Mouse (Mus musculus) heart, postnatal 4 days (tissue): Measurements from ENCODE around the gene Smc4. TPM values are rescaled to one million over a fixed set of nuclear protein-coding genes. Genes with fewer than 3 reads are reported as not detected.
"Not testable (repeated sequence)": the region's sequence is repeated elsewhere in the genome, so short reads cannot be mapped to it uniquely, and the experiment has no call there.

Source experiments
- DNase-seq: peaks from one replicate; pipeline ENCODE4 v3.0.0; 2021
- microRNA-seq, 2 experiments: library from miRNA; unstranded; fragments of <30 nt; microRNA quantifications; one replicate each; pipeline ENCODE4 v1.2.0; 2021 to 2022
- total RNA-seq, 2 experiments: library from RNA; stranded (reverse); gene quantifications; 2 replicates each; pipeline ENCODE4 v1.2.3; 2021

Smc4 gene
- total RNA-seq, 2 experiments from 2014 or later = 93.9 to 109 TPM

DNA sequence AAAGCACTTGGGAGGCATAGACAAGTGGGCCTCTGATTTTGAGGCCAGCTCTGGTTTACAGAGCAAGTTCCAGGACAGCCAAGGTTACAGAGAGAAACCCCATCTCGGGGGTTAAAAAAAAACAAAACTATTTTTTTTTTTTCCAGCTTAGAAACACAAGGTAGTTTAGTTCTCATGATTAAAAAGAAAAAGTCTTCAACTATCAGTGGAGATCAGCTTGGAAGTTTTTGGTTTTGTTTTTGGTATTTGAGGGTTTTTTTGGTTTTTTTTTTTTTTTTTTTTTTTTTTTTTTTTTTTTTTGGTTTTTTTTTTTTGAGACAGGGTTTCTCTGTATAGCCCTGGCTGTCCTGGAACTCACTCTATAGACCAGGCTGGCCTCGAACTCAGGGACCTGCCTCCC, 14.1 kb downstream of the Smc4 start:
- DNase-seq = not testable (repeated sequence)

DNA sequence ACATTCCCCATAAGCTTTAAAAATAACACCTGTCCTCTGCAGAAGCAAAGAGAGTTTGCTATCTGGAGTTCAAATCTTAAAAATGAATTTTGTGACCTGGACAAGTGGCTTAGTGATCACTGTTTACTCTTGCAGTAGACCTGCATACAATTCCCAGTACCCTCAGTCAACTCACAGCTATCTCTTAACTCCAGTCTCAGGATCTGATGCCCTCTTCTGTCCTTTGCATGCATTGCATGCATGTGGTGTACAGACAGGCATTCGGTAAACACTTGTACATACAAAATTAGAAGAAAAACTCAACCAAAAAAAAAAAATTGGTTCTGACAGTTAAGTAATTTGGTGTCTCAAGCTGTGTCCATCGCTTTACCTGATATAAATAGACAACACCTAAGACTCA, 15.7 kb downstream of the Smc4 start:
- peak; percentile 17 for DNase-seq

DNA sequence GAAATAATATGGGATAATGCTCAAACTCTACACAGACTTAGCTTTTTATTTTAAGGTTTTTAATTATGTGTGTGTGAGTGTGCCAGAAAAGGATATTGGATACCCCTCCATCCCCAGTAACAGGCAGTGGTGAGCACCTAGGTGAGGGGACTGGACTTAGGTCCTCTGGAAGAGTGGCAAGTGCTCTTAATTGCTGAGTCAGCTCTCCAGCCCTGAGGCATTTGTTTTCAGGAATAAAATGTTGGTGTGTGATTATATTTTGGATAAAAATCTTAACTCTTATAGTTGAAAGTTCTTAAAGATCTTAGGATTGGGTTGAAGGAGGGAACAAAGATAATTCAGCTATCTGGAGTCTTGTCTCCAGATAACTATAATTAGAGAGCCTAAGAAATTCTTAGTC, 16.2 kb downstream of the Smc4 start:
- no peak for DNase-seq

DNA sequence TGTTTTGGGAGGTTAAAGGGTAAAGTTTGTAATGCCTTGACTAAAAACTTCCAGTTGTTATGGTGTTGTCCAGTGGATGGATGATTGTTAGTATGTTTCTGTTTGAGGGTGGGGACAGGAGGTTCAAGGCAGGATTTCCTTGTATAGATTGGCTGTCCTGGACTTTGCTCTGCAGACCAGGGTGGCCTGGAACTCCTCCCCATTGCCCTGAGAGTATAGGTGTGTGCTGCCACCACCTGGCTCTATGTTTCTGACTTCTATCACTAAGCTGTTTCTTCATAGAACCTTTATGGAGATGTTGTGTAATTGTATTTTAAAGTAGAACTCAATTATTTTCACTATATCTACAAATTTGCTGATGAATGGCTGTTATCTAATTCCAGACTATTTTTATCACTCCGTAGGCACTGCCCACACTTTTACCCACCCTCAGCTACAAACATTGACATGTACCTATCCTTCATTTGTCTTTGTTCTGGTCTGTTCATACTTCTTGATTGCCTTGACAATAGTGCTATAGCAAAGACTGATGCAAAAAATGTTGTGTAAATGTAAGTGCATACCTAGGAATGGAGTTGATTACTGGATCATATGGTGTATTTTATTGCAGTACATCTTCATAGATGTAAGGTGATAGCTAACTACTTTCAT, 21.7 kb downstream of the Smc4 start:
- DNase-seq = no peak

DNA sequence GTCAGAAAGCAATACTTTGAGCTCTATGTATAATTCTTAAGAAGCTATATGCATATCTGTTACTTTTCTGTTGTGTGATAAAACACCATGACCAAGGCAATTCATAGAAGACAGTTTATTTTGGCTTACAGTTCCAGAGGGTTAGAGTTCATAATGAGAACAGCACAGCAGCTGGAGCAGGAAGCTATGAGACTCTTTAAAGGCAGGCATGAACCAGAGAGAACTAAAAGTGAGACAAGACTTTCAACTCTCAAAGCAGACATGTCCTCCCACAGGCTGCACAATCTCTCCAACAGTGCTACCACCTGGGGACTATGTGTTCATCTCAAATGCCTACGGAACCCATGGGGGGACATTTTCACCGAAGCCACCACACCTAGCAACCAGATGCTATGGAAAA, 35.6 kb downstream of the Smc4 start:
- no peak for DNase-seq

DNA sequence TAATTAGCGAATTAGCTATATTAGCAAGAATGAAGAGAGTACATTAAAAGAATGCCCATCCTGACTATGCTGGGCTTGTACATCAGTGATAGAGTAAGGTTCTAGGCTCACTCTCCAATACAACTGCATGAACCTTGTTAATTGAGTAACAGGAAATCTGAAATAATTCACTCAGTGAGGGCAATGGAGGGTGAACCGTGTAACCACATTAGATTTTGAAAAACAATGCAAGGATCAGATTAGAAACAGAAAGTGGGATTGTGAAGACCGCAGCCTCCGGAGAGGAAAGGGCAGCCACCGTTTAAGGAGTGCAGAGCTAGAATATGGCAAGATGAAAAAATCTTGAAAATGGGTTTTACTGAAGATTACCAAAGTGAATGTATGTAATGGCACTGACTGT, 36.8 kb downstream of the Smc4 start:
- DNase-seq = no peak

DNA sequence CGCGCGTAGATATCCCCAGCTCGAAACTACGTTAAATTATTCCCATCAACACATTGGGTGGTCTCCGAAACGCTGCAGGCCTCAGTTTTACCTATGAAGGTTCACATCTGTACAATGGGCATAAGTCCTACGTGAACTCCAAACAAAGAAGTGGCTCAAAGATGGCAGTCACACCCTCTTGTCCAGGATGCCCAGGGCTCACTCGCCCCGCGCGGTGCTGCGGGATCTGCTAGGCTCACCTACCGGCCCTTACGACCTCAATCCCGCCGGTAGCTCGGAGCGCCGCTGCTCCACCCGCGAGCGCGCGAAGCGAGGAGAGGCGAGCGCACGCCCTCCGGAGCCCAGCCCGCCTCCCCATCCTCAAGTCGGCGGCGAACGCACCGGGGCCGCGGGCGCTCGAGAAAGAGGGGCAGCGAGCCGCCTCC, 39.6 kb downstream of the Smc4 start:
- no peak for DNase-seq

DNA sequence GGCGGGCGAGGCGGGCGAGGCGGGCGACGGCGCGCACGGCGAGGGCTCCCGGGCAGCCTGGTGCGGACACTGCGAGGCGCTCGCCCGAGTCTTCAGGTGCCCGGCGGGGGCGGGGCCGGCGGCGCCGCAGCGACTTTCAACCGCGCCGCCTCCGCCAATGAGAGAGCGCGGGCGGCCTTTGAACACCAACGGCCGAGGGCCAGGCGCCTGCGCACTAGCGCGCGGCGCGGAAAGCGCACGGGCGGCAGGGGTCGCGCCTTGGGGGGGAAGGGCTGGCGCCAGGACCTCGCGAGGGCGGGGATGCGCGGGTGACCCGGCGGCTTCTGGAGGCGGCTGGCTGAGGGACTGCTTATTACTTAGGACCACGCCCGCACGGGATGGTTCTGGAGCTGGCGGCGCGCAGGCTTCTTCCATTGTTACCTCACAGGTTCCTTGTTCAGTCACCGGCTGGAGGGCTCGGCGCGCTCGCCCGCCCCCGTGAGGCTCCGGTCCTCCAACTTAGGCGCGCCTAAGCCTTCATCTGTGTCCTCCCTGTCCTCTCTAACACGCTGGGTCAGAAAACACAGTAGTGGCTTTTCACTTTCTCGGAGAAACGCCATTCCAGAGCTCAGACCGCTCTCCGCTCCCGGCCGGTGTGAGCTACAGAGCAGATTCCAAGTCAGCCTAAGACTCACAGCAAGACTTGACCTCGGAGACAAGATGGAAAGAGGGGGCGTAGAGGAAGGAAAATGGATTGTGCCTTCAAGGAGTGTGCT, 40.3 kb downstream of the Smc4 start, which contains the start of gene Trim59:
Trim59 (minus strand) TSS at position 111 of the 755 bp plus-strand sequence.
- peak; percentile 91 for DNase-seq

DNA sequence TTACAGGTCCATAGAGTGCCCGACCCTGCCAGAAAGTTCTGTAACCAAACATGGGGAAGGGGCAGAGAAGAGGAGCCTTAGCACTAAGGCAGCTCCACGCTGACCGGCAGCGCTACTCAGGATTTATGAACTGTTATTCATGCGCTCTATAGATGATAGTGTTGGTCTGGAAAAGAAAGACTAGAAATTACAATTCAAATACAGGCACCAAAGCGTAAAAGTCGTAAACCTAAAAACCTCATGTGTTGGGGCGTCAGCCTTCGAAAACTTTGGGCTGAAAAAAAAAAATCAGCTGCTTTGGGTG, 40.8 kb downstream of the Smc4 start:
- no peak for DNase-seq

DNA sequence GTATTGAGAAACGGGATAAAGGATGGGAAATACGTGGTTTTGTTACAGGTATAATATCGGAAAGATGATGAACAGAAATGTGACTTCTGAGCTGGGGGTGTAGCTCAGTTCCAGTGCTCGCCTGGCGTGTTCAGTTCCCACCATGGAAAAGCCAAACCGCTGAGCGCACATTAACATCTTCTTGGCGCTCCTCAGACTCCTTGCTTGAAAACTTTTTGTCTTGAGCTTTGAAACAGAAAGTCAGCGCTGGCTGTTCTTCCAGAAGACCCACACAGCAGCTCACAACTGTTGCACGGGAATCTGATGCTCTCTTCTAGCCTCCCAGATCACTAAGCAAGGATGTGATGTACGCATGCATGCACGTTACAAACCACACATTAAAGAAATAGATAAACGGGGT, 41.2 kb downstream of the Smc4 start:
- DNase-seq = no peak

DNA sequence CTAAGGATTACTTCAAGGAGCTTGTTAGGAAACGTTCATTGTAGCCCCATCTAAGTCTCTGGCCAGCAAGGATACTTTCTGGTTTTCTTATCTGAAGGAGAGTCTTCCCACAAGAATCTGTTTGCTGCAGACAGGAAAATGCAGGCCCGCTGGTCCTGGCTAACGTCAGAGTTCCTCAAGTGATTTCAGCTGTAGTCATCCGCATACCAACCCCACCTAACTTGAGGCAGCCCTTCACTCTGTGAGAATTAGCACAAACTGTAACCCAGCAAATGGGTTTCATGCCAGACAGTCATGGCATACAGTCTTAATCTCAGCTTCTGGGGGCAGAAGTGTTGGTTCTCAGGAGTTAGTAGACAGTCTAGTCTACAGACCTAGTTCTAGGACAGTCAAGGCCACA, 42.0 kb downstream of the Smc4 start:
- DNase-seq = no peak

DNA sequence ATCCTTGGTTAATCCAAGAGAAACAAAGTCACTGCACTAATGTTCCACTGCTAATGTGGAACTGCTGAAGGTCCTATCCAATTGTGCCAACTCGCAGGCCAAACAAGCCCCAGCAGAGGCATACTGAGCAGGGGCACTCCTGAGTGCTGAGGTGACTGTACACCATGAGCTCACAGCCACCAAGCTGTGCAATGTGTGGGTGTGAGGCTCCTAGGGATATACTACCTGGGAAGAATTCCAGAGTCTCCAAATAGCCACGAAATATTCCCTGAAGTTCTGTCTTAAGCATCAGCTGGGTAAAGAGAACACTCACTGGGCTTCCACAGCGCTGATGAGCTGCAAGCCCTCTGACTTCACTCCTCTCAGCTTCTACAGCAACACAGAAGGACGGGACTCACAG, 43.1 kb downstream of the Smc4 start:
- DNase-seq = no peak

DNA sequence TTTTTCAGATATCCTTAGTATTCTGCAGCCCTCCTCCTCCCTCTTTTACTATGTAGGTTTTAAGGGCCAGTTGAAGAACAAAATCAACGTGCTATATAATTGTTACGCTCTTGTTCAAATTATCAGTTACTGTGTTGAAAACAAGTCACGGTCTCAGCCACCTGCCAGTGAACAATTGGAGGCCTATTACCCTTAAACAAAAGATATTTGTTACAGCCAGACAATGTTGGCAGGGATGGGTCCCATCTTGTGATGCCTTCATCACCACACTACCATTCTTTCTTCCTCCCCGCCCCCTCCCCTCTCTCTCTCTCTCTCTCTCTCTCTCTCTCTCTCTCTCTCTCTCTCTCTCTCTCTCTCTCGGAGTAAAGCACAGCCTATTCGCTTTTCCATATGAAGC, 44.5 kb downstream of the Smc4 start:
- no peak for DNase-seq

DNA sequence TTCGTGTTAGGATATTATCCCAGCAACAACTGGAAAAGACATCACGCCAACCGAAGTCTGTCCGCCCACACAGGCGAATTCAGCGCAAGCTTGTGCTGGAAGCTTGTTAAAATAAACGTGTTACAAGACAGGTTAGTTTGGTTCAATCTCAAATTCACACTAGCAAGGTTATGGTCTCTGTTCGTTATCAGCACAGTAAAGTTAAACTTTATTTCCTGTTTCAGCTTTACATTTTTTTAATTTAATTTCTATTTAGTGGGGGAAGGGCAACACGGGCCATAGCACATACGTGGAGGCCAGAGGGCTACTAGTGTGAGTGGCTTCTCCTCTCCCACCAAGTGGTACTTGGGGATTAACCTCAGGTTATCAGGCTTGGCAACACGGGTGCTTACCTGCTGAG, 47.4 kb downstream of the Smc4 start:
- DNase-seq = no peak

DNA sequence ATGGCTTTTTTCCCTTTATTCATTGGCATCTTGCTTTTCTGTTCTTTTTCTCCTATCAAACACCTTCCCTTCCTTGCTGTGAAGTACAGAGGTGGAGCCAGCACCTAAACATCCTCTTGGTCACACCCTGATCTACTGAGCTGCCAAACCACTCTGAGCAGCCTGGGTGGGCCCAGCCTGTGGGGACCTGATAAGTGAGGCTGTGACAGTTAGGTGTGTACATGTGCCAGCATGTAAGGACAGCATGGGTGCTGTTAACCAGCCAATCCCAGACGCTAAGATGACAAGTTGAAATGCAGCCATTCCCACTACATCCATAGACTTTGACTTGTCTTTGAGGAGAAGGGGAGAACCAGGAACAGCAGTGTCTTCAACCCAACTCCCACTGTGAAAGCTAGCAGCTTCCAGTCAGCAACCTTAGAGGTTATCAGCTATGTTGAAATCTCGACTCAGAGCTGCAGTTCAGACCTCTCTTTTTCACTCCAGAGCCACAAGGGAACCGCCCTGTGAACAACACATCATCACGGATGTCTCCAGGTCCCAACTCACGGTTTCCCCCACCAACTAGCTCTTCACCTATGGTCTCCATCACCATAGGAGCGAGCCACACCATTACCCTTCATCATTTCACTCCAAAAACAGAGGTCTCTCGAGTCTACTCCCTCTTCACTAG, 50.4 kb downstream of the Smc4 start:
- no peak for DNase-seq

DNA sequence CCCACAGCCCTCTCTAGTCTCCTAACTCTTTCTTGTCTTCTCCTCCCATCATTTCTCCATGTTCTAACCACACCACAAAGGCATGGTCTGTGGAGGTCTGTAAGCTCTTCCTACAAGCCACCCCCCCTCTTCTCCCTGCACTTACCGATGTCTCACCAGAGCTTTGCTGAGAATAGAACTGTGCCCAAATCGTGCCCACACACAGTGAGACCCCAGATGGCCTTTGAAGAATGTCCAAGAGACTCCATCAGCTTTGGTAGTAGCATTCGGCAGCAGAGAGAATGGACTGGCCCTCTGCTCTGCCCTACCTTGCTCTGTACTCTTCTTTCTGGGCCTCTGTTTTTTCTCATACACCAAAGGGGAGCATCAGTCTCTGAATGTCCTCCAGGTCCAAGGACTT, 51.3 kb downstream of the Smc4 start:
- DNase-seq = no peak

DNA sequence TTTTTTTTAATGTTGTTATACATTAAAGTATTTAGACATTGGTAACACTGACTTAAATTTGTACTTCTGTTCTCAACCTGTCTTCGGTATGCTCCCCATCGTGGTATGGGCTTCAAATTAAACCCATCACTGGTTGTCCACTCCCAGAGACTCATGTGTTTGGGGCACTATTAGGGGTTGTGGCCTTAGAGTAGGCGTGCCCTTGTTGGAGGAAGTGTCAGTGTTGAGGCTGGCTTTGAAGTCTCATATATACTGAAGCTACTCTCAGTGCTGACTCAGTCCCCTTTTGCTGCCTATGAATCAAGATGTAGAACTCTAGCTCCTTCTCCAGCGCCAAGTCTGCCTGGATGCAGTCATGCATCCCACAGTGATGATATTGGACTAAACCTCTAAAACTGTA, 56.1 kb downstream of the Smc4 start:
- no peak for DNase-seq

DNA sequence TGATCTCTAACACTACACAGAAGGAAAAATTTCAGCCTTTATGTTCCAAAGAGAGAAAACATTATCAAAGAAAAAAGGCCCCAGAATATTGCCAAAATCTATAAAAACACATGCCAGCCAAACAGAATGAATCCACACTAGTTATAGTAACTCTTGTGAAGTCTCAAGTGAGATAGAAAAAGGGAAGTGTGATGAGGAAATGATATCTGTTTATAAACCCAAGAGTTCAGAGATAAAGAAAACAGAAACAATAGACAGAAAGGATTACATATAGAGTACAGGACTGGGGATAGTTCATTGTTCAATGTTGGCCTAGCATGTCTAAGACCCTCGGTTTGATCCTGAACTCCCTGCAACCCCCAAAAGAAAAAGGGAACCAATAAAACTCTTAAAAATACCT, 58.2 kb downstream of the Smc4 start:
- DNase-seq = no peak

DNA sequence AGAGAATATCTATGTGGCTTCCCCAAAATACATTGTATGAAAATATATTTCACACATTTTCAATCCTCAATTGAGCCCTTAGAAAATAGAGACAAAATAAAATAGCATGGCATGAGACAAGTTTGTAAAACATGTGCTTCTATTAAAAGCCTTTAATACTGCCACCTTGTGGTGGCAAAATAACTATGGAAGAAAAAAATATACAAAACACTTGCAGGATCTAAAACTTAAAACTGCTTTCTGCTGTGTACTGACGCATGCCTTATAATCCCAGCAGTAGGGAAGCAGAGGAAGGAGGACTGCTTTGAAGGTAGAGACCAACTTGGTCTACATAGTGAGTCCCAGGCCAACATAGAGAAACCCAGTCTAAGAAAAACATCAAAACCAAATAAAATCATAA, 59.5 kb downstream of the Smc4 start:
- DNase-seq = no peak

Small RNAs within 50 kb of the gene (microRNA-seq; reads per million reads assigned to microRNA genes)
- gene Mir15b = 2,797 to 6,556 reads per million in 2 experiments
- gene Mir16-2 = 145 to 258 reads per million in 2 experiments

Other genes with a start within 250 kb of the Smc4 start
- gene 1110032F04Rik, start 135.2 kb upstream of the Smc4 start, total RNA-seq = 1 to 10 TPM; 4.2 to 4.4 TPM
- gene Ift80, start 168 bp upstream of the Smc4 start, total RNA-seq = 10 to 100 TPM in 1 of 2 experiments, 1 to 10 TPM in 1; 8.4 to 11.6 TPM
- 10 to 100 TPM; 31.4 to 35.3 TPM for gene Trim59, start 40.0 kb downstream of the Smc4 start, total RNA-seq
- 10 to 100 TPM; 56.0 to 60.5 TPM for gene Kpna4, start 122.4 kb downstream of the Smc4 start, total RNA-seq
- gene Arl14, start 217.7 kb downstream of the Smc4 start, total RNA-seq = not detected